Mouse (Mus musculus): ENCODE data around the gene Theg.

Theg gene

GRCm38 (mm10) chr10:79594872-79595589, 7.9 kb upstream of the Theg start:
- DNase-seq (ENCODE audit: low spot score in 2 of 2), result peak in 1 of 2 experiments; percentile 36

DNA sequence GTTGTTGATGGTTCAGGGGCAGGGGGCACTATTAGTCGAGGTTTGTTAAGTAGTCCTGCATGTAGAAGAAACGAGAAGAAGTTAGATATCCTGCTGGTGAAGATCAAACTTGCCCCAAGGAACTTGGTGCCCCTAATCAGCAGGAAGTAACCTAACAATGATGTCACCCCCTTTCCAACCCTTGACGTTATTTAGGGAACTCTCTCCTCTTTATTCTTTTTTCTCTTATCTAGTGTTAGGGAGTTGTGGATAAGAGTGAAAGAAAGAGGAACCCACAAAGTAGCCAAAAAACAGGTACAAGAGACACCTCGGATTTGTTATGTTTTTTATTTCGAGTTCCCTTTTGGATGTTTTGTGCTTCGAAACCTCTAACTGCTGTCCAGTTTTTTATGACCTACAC, 7.0 kb upstream of the Theg start:
- DNase-seq (ENCODE audit: low spot score in 2 of 2), result no peak

DNA sequence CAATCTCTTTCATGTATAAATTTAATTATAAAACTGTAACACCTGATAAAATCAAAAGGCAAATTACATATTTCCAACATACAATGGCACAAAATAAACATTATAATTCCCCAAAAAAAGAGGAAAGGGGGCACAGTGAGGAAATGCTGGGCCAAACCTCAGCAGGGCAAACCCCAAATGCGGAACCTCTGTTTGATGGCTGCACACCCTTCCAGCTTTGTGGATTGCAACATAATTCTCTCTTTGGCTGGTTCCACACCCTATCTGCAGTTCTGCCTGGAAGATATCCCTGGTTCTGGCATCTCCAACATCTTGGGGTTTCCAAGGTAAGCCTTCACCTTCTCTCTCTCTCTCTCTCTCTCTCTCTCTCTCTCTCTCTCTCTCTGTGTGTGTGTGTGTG, 3.6 kb upstream of the Theg start:
- no peak for DNase-seq (ENCODE audit: low spot score in 2 of 2)

DNA sequence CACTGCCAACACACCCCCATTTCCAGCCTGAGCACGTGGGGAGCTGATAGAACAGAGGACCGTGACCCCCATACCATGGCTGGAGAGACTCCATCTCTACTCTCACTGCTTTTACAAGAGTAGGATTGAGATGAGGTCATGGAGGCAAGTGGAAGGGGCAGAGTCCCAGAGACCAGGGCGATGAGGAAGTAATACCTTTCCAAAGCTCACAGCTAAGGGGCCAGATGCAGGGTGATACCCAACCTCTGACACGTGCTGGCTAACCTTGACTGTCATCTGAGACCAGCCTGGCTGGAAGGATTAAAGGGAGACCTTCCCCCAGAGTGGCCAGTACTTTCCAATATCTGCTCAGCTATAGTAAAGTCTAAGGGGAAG, 608 bp upstream of the Theg start:
- no peak for DNase-seq (ENCODE audit: low spot score in 2 of 2)

DNA sequence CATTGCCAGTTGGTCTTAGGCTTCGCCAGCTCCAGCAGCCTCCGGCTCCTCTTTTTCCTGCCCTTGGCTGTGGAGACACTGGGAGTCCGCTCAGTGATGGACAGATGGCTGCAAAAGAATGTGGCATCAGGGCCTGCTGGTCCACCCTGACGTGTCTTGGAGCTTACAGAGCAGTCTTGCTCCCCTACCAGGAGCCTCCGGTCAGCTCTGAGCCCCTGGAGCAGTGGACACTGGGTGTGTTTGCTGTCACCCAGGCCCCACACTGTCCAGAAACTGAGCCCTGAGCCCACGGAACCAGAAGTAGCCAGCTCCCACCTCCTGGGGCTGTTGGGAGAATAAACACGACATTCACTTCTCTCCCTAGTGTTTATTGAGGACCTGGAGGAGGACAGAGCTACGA, 888 bp downstream of the Theg start:
- no peak for DNase-seq (ENCODE audit: low spot score in 2 of 2)

DNA sequence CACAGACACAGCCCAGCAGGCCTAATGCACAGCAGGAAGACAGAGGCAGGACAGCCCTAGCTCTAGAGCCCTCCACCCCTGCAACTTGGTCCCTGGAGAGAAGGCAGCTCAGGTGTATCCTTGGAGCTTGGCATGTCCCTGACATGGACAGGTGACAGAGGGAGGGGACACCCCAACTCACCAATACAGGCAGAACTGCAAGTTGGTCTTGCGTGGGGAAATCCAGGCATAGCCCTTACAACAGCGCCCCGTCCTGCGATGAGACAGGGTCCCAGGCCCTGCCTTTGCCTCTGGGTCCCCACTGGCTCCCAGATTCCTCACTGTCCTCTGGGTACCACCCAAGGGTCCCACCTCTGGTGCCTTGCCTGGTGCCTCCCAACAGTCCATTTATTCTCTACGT, 1.4 kb downstream of the Theg start:
- DNase-seq (ENCODE audit: low spot score in 2 of 2), result no peak

- no peak for DNase-seq (ENCODE audit: low spot score in 2 of 2)
Observed at GRCm38 (mm10) chr10:79585136-79585535, 2.0 kb downstream of the Theg start.

- no peak for DNase-seq (ENCODE audit: low spot score in 2 of 2)
Observed at GRCm38 (mm10) chr10:79584426-79584825, 2.7 kb downstream of the Theg start.

DNA sequence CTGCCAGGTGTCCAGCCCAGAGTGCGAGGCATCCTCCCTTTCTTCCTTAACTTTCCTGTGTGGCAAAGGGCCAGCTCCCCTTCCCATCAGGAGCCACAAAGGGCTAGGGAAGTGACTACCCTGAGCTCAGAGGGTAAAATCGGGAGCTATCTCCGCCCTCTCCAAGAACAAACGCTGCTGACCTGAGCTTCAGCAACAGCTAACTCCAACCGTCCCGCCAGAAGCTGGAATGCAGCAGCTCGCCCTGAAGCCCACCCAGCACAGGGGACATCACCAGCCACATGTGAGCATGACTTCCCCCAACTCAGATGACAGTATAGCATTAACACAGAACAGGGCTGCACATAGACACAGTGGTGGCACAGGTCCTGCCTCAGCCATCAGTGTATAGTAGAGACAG, 3.1 kb downstream of the Theg start:
- no peak for DNase-seq (ENCODE audit: low spot score in 2 of 2)

DNA sequence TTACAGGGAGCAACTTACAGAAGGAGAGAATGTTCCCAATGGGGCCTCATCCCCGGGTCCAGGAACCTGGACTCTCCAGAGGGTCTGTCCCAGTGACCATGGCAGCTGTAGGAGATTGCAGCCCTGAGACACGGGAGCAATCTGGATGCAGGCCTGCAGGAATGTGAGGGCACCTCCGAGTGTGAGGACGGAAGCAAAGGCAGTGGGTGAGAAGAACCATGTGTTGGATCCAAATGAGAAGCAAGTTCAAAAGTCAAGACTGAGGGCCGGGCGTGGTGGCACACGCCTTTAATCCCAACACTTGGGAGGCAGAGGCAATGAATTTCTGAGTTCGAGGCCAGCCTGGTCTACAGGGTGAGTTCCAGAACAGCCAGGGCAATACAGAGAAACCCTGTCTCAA, 5.6 kb downstream of the Theg start:
- no peak for DNase-seq (ENCODE audit: low spot score in 2 of 2)

DNA sequence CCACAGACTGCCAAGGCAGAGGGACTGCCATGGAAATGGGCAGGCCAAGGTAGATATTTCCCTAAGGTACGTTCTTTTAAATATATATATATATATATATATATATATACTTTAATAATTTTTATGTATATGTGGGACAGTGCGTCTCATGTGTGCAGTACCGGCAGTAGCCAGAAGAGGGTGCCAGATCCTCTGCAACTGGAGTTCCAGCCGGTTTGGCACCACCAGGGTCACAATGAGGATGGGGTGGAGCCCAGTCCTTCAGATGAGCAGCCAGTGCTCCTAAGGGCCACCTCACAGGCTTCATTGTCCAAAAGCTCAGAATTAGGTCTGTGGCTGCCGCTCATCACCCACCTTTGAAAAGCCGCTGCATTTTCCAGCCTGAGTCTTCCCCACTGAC, 6.3 kb downstream of the Theg start:
- no peak for DNase-seq (ENCODE audit: low spot score in 2 of 2)

DNA sequence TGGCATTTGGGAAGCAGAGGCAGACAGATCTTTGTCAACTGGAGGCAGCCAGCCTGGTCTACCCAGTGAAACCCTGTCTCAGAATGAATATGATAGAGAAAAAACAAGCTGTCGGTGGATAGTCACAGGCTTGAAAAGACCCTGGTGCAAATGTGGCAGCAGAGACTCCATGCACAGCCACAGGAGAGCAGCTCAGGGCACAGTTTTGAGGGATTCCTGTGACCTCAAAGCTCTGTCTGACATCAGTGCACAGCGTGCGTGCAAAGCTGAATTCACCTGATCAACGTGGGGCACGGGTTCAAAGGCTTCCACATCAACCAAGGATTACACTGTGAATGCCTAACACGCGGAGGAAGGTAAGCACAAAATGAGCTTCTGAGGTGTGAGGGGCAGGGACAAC, 6.8 kb downstream of the Theg start:
- DNase-seq (ENCODE audit: low spot score in 2 of 2), result no peak

GRCm38 (mm10) chr10:79579781-79580180, 7.3 kb downstream of the Theg start:
- no peak for DNase-seq (ENCODE audit: low spot score in 2 of 2)

- DNase-seq (ENCODE audit: low spot score in 2 of 2), result no peak
Observed at GRCm38 (mm10) chr10:79578891-79579290, 8.2 kb downstream of the Theg start.

- no peak for DNase-seq (ENCODE audit: low spot score in 2 of 2)
Observed at GRCm38 (mm10) chr10:79578276-79578675, 8.9 kb downstream of the Theg start.

GRCm38 (mm10) chr10:79577376-79577775, 9.8 kb downstream of the Theg start:
- DNase-seq (ENCODE audit: low spot score in 2 of 2), result no peak

GRCm38 (mm10) chr10:79575754-79576153, 11.4 kb downstream of the Theg start:
- DNase-seq (ENCODE audit: low spot score in 2 of 2), result no peak

DNA sequence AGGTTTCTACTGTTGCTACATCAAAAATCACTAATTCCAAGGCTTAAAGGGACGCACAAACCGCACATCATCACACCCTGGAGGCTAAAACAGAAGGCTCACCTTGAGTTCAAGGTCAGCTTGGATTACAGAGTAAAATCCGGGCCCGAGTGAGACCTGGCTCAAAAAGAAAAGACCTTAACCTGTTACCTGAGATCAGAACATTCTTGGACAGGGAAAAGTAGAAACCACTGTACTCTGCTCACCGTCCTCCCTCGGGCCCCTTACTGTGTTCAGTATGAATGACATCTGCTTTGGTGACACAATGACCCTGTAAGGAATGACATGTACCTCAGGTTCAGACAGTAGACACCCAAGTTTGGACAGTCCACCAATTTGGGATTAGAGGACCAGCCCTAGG, 12.3 kb downstream of the Theg start:
- DNase-seq (ENCODE audit: low spot score in 2 of 2), result no peak

DNA sequence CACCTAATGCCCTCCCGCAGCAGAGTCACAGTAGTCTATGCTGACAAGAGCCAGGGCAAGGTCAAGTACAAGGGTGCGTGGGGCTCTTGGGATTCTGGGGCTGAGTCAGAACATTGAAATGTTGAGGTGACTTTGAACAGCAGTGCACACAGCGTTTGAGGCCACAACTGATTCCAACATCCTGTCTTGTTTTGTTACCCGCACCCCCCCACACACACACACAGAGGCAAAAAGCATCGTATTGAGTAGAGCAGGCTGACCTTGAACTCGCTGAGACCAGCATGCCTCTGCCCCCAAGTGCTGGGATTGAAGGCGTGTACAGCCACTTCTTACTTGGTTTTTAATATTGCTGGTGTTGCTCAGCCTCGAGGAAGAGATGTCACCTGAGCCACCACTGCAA, 12.8 kb downstream of the Theg start:
- no peak for DNase-seq (ENCODE audit: low spot score in 2 of 2)

- DNase-seq (ENCODE audit: low spot score in 2 of 2), result no peak
Observed at GRCm38 (mm10) chr10:79573611-79574010, 13.5 kb downstream of the Theg start.

- no peak for DNase-seq (ENCODE audit: low spot score in 2 of 2)
Observed at GRCm38 (mm10) chr10:79571314-79571713, 15.8 kb downstream of the Theg start.

DNA sequence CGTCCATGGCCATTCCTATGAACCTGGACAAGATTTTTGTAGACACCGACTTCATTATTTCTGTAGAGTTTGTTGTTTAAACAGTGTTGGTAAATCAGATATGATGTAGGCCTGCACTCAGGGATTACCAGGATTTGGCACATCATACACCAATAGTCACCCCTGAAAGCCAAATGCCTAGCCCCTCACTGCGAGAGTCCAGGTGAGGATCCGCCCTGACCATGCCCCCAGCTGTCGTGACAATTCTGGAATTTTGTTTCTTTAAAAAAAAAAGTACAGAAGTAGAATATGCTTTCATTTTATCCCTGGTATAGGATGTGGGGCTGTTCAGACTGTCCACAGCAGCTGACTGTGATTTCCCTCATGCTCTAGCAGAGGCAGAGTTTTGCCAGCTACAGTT, 17.2 kb downstream of the Theg start:
- DNase-seq (ENCODE audit: low spot score in 2 of 2), result no peak

DNA sequence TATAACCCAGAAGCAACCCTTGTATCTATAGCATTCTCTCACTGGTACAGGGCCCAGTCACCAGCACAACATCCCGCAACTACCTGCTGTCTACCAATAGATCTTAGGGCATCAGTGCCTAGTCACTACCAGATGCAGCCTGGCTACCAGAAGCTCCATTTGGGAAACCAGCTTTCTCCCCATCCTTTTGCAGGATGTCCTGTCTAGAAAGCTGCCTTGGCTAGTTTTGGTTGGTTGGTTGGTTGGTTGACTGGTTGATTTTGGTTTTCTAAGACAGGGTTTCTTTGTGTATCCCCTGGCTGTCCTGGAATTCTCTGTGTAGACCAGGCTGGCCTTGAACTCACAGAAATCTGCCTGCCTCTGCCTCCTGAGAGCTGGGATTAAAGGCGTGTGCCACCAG, 27.4 kb downstream of the Theg start:
- no peak for DNase-seq (ENCODE audit: low spot score in 2 of 2)

GRCm38 (mm10) chr10:79557496-79557895, 29.6 kb downstream of the Theg start:
- DNase-seq (ENCODE audit: low spot score in 2 of 2), result no peak
